11 mouse cellular contexts compared by ENCODE assay signal in the genomic region with DNA sequence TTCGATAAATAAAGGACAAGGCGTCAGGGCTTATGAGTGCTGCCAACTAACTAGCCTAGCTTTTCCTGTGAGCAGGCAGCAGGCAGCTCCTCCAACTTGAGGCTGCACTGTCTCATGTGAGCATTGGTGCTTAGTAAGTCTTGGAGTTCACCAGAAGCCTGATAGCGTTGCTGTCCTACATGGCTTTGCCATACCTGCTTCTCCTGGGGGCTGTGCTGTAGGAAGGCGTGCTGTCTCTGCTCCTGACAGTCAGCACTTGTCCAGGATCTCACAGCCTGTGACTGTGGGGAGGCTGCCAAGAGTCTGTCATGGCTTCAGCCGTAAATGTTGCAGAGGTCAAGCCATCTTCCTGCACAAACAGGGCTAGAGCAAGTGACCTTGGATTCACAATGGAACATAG. TPM values are rescaled to one million over a fixed set of nuclear protein-coding genes. Genes with fewer than 3 reads are reported as not detected.
DNase-seq lines count a peak whose midpoint lies in the region; ATAC-seq and TF ChIP-seq lines count a peak whose summit lies in the region.
"Had no signal": no experiment of that assay in that cellular context is flagged by ENCODE, and none has a peak within 500 bp of the region (broad histone marks: within the 10 kb centered on the region; RNA-seq: fewer than 3 reads in every experiment).

No protein-coding gene starts in this region.

- 62% methylated on average over 5 of the region's 5 CpGs for WGBS in kidney, adult 2 months
- 32% methylated on average over 5 of the region's 5 CpGs for WGBS in heart, postnatal 0 days
- 91% methylated on average over 5 of the region's 5 CpGs for WGBS in forebrain, embryonic 15.5 days

- TF ChIP-seq EP300 in heart, postnatal 0 days (IDR thresholded peaks at IDR 0.05; ENCODE audit: low read depth), result no peak

- H3K4me1 ChIP-seq in kidney, adult 2 months (ENCODE audit: control insufficient read depth, insufficient read depth, low read length), result 0 out of 2 replicates have a peak, but pooled peaks cover 5% of the 10 kb centered on the region
- H3K4me1 ChIP-seq in brown adipose tissue, adult 24 weeks (ENCODE audit: control insufficient read depth, insufficient read depth, insufficient read length, low read length), result peaks cover 2% of the 10 kb centered on the region; the same call in 1 of the 2 replicates
- H3K4me1 ChIP-seq in heart, postnatal 0 days (ENCODE audit: control insufficient read depth, insufficient read depth), result no peaks in the 10 kb centered on the region
- H3K4me1 ChIP-seq in forebrain, embryonic 15.5 days, result peaks cover 9% of the 10 kb centered on the region; the same call in 1 of the 2 replicates
- H3K4me1 ChIP-seq: hindbrain, embryonic 13.5 days; limb, embryonic 10.5 days had no signal

- H3K4me2 ChIP-seq in heart, postnatal 0 days (ENCODE audit: low read depth, low read length), result no peak overlapping the region
- no peak overlapping the region for H3K4me2 ChIP-seq in forebrain, embryonic 15.5 days (replicated peaks)
- H3K4me2 ChIP-seq: hindbrain, embryonic 13.5 days had no signal

- TF ChIP-seq POLR2A in kidney, adult 2 months (IDR thresholded peaks at IDR 0.05; ENCODE audit: low read depth, low read length), result no peak

- no peak overlapping the region for H3K27ac ChIP-seq in kidney, adult 2 months (ENCODE audit: insufficient read depth, low read depth, low read length)
- peak overlapping the region; percentile 73 for H3K27ac ChIP-seq in brown adipose tissue, adult 24 weeks (replicated peaks; ENCODE audit: low read depth, low read length)
- H3K27ac ChIP-seq in heart, postnatal 0 days (ENCODE audit: low read depth), result peak overlapping the region; percentile 78
- H3K27ac ChIP-seq in forebrain, embryonic 15.5 days (replicated peaks), result no peak overlapping the region
- H3K27ac ChIP-seq: hindbrain, embryonic 13.5 days; limb, embryonic 10.5 days had no signal

- ATAC-seq in heart, postnatal 0 days (ENCODE audit: insufficient read depth, low read depth), result peak; percentile 80
- ATAC-seq in forebrain, embryonic 15.5 days (replicated peaks), result no peak
- ATAC-seq: lung, postnatal 0 days; midbrain, embryonic 16.5 days had no signal

- H3K36me3 ChIP-seq in kidney, adult 2 months (ENCODE audit: control insufficient read depth, insufficient read depth, low read length), result peaks cover 6% of the 10 kb centered on the region; the same call in 1 of the 2 replicates
- peaks cover 91% of the 10 kb centered on the region for H3K36me3 ChIP-seq in heart, postnatal 0 days (replicated peaks; ENCODE audit: control insufficient read depth, insufficient read depth, low read length)
- H3K36me3 ChIP-seq in forebrain, embryonic 15.5 days, result peaks cover 84% of the 10 kb centered on the region

- H3K4me3 ChIP-seq in kidney, adult 2 months (ENCODE audit: insufficient read depth, low read depth, low read length), result no peak overlapping the region
- H3K4me3 ChIP-seq in brown adipose tissue, adult 24 weeks (ENCODE audit: insufficient read depth, low read depth, low read length), result no peak overlapping the region
- no peak overlapping the region for H3K4me3 ChIP-seq in heart, postnatal 0 days (ENCODE audit: low read depth, low read length)
- H3K4me3 ChIP-seq in forebrain, embryonic 15.5 days, result no peak overlapping the region
- H3K4me3 ChIP-seq: hindbrain, embryonic 13.5 days; limb, embryonic 10.5 days had no signal

- H3K9me3 ChIP-seq in heart, postnatal 0 days (replicated peaks; ENCODE audit: control insufficient read depth, low read length), result no peaks in the 10 kb centered on the region
- no peaks in the 10 kb centered on the region for H3K9me3 ChIP-seq in forebrain, embryonic 15.5 days
- H3K9me3 ChIP-seq: hindbrain, embryonic 13.5 days; limb, embryonic 10.5 days had no signal

- no peak for TF ChIP-seq CTCF in kidney, adult 2 months (conservative IDR thresholded peaks at IDR 0.05; ENCODE audit: insufficient read depth, insufficient read length, low read depth, low read length)
- TF ChIP-seq CTCF in heart, postnatal 0 days (IDR thresholded peaks at IDR 0.05; ENCODE audit: low read depth), result no peak

- H3K9ac ChIP-seq in heart, postnatal 0 days (replicated peaks; ENCODE audit: low read depth, low read length), result no peak overlapping the region
- H3K9ac ChIP-seq in forebrain, embryonic 15.5 days (replicated peaks), result no peak overlapping the region
- H3K9ac ChIP-seq: hindbrain, embryonic 13.5 days had no signal

- H3K27me3 ChIP-seq in kidney, adult 2 months (replicated peaks; ENCODE audit: control insufficient read depth, insufficient read depth, low read length), result no peaks in the 10 kb centered on the region
- H3K27me3 ChIP-seq in heart, postnatal 0 days (ENCODE audit: control insufficient read depth, insufficient read depth, low read length), result no peaks in the 10 kb centered on the region
- no peaks in the 10 kb centered on the region for H3K27me3 ChIP-seq in forebrain, embryonic 15.5 days
- H3K27me3 ChIP-seq: hindbrain, embryonic 13.5 days had no signal

- DNase-seq in kidney, adult 2 months, result peak; percentile 69
- DNase-seq in kidney, adult 8-10 months, result no peak
- peak; percentile 71 for DNase-seq in adrenal gland, postnatal 14 days
- peak; percentile 78 for DNase-seq in heart, postnatal 0 days (ENCODE audit: low spot score)
- DNase-seq in frontal cortex, adult 2 months (ENCODE audit: extremely low spot score in 1 of 2, low spot score in 1 of 2), result no peak

RNA-seq across cellular contexts. Expression of a gene that starts 23.9 kb away (rescaled TPM):
- 41.8 and 42.7 TPM in 2 replicates for polyA plus RNA-seq in kidney, adult 2 months (2012; rRNA removed)
- total RNA-seq in adrenal gland, postnatal 14 days (2021), result 92.9 and 98.4 TPM in 2 replicates
- polyA plus RNA-seq in brown adipose tissue, adult 24 weeks (2012; ENCODE audit: insufficient read depth, insufficient read length, missing spikeins), result 34.8 and 50.0 TPM in 2 replicates
- total RNA-seq in heart, postnatal 0 days (2014; rRNA removed; ENCODE audit: low replicate concordance), result 70.8 and 75.8 TPM in 2 replicates
- 30.0 and 30.8 TPM in 2 replicates for polyA plus RNA-seq in heart, postnatal 0 days (2015; fragmentation: Nextera tagmentation; extraction: Ambion mirVana)
- polyA plus RNA-seq in frontal cortex, adult 2 months (2012; rRNA removed), result 137 and 138 TPM in 2 replicates
- 20.1 and 21.3 TPM in 2 replicates for polyA plus RNA-seq in forebrain, embryonic 15.5 days (2015; fragmentation: Nextera tagmentation; extraction: Ambion mirVana)

Comparison
In these comparisons a context has a peak if more than half of its experiments do, and no peak if none do; other contexts are left out.
1. DNase-seq: peak in kidney, adult 2 months (single experiment), adrenal gland, postnatal 14 days (single experiment) and heart, postnatal 0 days (single experiment); none in kidney, adult 8-10 months (0 of 2) and frontal cortex, adult 2 months (0 of 2).
2. H3K27ac ChIP-seq: peak in brown adipose tissue, adult 24 weeks (single experiment) and heart, postnatal 0 days (single experiment); none in kidney, adult 2 months (single experiment) and forebrain, embryonic 15.5 days (single experiment).